Mouse (Mus musculus) midbrain, embryonic 10.5 days (tissue): ENCODE measurements around the gene Sun1. TPM values are rescaled to one million over a fixed set of nuclear protein-coding genes. Genes with fewer than 3 reads are reported as not detected.

Source experiments
- DNase-seq: peaks from one replicate; pipeline ENCODE4 v3.0.0-alpha.2; 2017; ENCODE audit warnings: low spot score
- H3K27ac ChIP-seq: fragments of 300-500 bp; sonication (generic); replicated peaks from 2 replicates; pipeline ENCODE4 v1.5.1; 2016; ENCODE audit warnings: mild to moderate bottlenecking
- H3K27me3 ChIP-seq: fragments of 300-500 bp; sonication (generic); 2 replicates; pipeline ENCODE4 v1.6.1; 2016; ENCODE audit warnings: low read depth, mild to moderate bottlenecking; ENCODE audit not compliant: poor library complexity, severe bottlenecking
- H3K36me3 ChIP-seq: fragments of 300-500 bp; sonication (generic); 2 replicates; pipeline ENCODE4 v1.6.1; 2016; ENCODE audit warnings: mild to moderate bottlenecking, moderate library complexity
- H3K4me1 ChIP-seq: fragments of 300-500 bp; sonication (generic); 2 replicates; pipeline ENCODE4 v1.6.1; 2016
- H3K4me3 ChIP-seq: fragments of 300-500 bp; sonication (generic); 2 replicates; pipeline ENCODE4 v1.5.1; 2016; ENCODE audit warnings: mild to moderate bottlenecking, moderate library complexity
- H3K9me3 ChIP-seq: fragments of 300-500 bp; sonication (generic); replicated peaks from 2 replicates; pipeline ENCODE4 v1.6.1; 2016; ENCODE audit warnings: mild to moderate bottlenecking
- WGBS: fragments of 180-500 bp; shearing (Covaris S2); methylation state at CpG from one replicate; pipeline ENCODE4 v1.1.7; 2016; 5-methylcytosine and 5-hydroxymethylcytosine counted together
- polyA plus RNA-seq: library from polyadenylated mRNA; unstranded; fragments of >200 nt; fragmentation: Nextera tagmentation; extraction: Ambion mirVana; gene quantifications from 2 replicates; pipeline ENCODE4 v1.2.1, GENCODE M21; 2016

Sun1 gene
- polyA plus RNA-seq, 1 experiment from 2014 or later, result 46.9 TPM

DNA sequence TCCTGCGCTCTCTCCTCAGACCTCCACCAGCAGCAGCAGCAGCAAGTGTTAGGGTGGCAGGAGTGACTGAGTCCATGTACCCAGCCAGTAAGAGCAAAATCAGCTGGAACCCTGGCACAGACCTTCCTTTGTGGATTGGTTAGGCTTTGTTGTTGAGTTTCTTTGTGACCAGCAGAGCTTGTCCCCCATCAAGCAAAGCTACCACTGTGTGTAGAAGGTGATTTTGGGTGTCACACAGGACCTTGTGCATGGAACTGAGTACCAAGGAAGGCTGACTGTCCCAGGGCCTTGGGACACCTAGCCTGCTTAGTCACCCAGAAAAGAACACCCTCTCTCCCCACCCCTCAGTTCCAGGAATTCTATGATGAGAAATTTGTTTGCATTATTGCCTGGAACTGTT lies 56.8 kb downstream of the Sun1 start:
- Histone ChIP-seq H3K9me3 (no peaks in the 10 kb centered on the region), H3K4me3 (no peak overlapping the region), H3K27ac (no peak overlapping the region), H3K36me3 (peaks cover 71% of the 10 kb centered on the region), H3K4me1 (peaks cover 34% of the 10 kb centered on the region), H3K27me3 (no peaks in the 10 kb centered on the region)
- no peak for DNase-seq
- 91% methylated on average over 1 of the region's 1 CpGs for WGBS

DNA sequence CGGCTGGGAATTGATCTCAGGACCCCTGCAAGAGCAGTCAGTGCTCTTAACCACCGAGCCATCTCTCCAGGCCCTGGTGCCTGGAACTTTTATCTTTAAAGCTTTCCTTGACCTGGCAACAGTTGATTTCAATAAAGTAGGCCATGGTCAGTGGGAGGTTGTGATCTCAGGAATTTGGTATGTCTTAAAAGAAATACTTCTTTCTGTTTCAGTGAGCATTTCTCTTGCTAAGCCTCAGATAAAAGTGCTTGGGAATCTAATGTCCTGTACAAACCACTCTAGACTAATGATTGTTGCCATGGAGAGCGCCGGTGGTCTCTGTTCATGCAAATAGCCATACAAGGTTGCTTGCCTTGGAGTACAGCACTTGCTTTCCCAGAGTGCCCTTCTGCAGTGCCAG lies 57.4 kb downstream of the Sun1 start:
- no peak for DNase-seq
- Histone ChIP-seq H3K9me3 (no peaks in the 10 kb centered on the region), H3K27me3 (no peaks in the 10 kb centered on the region), H3K27ac (no peak overlapping the region), H3K36me3 (peaks cover 77% of the 10 kb centered on the region), H3K4me1 (peaks cover 34% of the 10 kb centered on the region), H3K4me3 (no peak overlapping the region)
- WGBS, result 84% methylated on average over 4 of the region's 4 CpGs

DNA sequence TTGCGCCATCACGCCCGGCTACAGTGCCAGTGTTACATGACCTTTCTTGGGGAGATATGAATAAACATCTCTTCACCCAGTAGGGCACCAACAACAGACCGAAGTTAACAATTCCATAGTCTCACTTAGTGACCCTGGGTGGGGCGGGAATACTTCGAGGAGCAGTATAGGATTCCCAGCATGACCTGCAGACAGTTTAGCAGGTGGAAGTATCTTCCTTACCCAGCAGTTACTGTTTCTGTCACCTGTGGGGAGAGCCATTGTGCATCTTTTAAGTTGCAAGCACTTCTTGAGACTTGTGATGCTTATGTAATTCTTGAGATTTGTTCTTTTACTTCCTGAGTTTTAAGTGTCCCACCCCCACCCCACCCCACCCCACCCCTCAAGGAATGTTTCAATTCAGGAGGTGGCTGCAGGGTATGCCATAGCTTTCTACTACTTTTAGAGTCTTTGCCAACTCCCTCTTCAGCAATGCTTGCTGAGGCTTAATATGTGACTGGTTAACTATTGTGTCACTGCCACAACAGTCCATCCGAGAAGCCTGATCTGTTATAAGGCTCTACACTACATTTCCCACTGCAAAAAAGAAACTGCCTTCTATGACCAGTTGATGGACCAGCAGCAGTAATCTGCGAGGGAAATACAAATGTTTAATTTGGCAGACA lies 58.1 kb downstream of the Sun1 start:
- Histone ChIP-seq H3K4me1 (peaks cover 29% of the 10 kb centered on the region), H3K9me3 (no peaks in the 10 kb centered on the region), H3K4me3 (no peak overlapping the region), H3K27me3 (no peaks in the 10 kb centered on the region), H3K27ac (no peak overlapping the region), H3K36me3 (peaks cover 84% of the 10 kb centered on the region)
- WGBS, result 95% methylated on average over 8 of the region's 8 CpGs
- DNase-seq, result no peak

DNA sequence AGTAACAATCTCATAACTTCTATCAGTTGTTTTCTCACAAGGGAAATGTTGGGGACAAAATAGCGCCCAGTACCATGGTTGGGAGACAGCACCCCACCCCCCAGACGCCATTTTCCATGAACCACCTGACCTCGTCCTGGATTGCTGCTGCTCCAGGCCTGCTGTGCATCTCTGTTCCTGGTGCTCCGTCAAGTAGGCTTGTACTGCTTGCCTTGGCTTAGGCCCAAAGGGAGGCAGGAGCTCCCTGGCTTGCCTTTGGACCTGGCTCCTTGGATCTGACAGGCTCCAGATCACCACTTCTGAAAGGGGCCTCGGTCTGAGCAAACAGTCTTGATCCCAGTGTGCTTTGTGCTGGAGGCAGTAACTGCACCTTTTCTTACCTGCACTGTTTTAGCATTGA lies 59.4 kb downstream of the Sun1 start:
- H3K27ac ChIP-seq, result no peak overlapping the region
- H3K27me3 ChIP-seq, result no peaks in the 10 kb centered on the region
- peaks cover 94% of the 10 kb centered on the region for H3K36me3 ChIP-seq
- peaks cover 16% of the 10 kb centered on the region for H3K4me1 ChIP-seq
- DNase-seq, result no peak
- WGBS, result 84% methylated on average over 5 of the region's 5 CpGs
- H3K4me3 ChIP-seq, result no peak overlapping the region
- no peaks in the 10 kb centered on the region for H3K9me3 ChIP-seq

DNA sequence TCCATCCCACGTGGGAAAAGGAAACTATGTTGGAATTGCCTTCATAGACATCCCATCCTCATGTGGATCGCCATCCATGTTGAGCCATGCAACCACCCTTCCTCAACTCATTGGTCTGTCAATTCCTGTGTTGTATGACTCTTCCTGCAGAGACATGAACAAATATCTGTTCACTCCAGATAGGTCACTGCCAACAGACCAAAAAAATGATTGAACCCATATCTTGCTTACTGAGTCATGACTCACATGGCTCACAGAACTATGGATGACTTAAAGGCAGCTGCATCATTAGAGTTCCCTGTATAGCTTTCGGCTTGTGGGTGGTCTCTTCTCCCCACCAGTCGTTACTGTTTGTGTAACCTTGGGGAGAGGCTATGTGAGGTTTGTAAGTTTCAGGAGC lies 61.0 kb downstream of the Sun1 start:
- no peak for DNase-seq
- peaks cover 97% of the 10 kb centered on the region for H3K36me3 ChIP-seq
- H3K27ac ChIP-seq, result no peak overlapping the region
- H3K27me3 ChIP-seq, result no peaks in the 10 kb centered on the region
- H3K4me1 ChIP-seq, result peaks cover 5% of the 10 kb centered on the region
- WGBS, result 92% methylated on average over 4 of the region's 4 CpGs
- H3K9me3 ChIP-seq, result no peaks in the 10 kb centered on the region
- H3K4me3 ChIP-seq, result no peak overlapping the region

DNA sequence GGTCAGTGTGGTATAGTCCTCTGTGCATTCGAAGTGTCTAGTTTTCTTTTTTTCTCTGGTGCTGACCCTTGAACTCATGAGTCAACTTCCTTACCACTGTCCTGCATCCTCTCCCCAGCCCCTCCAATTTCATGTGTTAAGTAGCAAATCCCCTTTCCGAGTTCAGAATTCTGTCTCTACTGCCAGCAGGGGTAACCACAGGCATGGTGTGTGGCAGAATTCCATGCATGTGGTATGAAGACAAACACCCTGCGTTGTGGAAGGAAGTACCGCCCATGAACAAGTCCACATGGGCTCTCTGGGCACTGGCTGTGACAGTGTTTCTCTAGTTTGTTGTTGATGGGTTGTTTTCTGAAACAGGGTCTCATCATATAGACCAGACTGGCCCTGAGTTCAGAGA lies 67.2 kb downstream of the Sun1 start:
- no peaks in the 10 kb centered on the region for H3K9me3 ChIP-seq
- peaks cover 72% of the 10 kb centered on the region for H3K36me3 ChIP-seq
- no peak overlapping the region for H3K4me3 ChIP-seq
- H3K4me1 ChIP-seq, result peaks cover 17% of the 10 kb centered on the region
- DNase-seq, result no peak
- 88% methylated on average over 4 of the region's 4 CpGs for WGBS
- no peaks in the 10 kb centered on the region for H3K27me3 ChIP-seq
- H3K27ac ChIP-seq, result no peak overlapping the region

DNA sequence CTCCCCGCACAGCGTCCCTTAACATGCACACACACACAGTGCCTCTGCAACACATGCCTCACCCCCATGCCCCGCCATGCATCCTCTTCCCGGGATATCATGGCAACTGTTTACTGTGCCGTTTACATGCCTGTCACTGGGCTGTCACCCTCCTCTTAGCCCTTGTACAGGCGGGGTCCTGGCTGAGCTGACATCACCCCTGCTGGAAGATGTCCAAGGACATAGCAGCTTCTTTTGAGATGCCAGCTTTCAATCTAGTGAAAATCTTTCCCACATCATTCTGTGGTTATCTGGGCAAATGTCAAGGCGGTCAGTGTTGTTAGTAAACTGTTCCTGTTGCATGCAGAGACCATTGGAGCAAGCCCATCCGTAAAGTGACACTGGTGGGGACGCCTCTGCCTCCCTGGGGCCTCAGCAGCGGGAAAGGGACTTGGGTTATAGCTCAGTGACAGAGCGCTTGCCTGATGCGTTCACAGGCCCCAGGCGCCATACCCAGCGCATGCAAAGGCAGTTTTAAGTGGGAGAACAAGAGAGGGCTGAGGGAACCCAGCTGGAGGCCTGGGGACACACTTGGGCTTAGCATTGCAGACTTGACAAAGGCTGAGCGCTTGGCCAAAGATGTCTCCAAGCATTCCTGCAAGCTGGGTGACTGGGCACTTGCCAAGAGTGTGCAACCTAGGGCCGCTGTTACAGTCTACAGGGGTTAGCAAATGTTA lies 70.5 kb downstream of the Sun1 start:
- no peak overlapping the region for H3K4me3 ChIP-seq
- DNase-seq, result no peak
- H3K27ac ChIP-seq, result peak overlapping the region; percentile 58; the same call in 1 of the 2 replicates
- H3K4me1 ChIP-seq, result peaks cover 23% of the 10 kb centered on the region
- no peaks in the 10 kb centered on the region for H3K9me3 ChIP-seq
- peaks cover 39% of the 10 kb centered on the region for H3K36me3 ChIP-seq
- 71% methylated on average over 16 of the region's 16 CpGs for WGBS
- no peaks in the 10 kb centered on the region for H3K27me3 ChIP-seq

DNA sequence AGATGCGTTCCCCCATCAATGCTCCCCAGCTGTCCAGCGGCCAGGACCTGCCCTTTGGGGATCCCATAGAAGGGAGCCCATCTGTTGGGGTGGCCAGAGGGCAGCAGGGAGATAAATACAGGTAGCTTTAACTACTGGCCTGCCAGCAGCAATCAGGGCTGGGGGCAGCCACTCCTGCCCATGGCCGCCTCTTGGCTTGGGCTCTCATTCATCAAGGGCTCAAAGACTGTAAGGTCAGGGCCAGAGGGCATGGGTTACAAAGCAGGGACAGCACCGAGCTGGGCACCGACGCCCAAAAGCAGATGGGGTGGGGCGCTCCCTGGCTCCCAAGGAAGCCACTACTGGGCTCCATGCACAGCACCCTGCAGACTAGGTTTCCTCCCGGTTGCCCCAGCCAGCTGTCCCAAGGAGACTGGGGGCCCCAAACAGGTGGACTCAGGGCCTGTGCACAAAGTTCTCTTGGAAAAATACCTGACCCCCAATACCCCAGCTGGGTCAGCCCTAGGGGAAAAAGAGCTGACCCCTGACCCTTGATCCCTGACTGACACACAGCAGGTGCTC lies 71.6 kb downstream of the Sun1 start:
- no peak for DNase-seq
- Histone ChIP-seq H3K4me1 (peaks cover 23% of the 10 kb centered on the region), H3K4me3 (no peak overlapping the region), H3K27ac (peak overlapping the region; percentile 58), H3K9me3 (no peaks in the 10 kb centered on the region), H3K36me3 (peaks cover 28% of the 10 kb centered on the region), H3K27me3 (no peaks in the 10 kb centered on the region)
- WGBS, result 58% methylated on average over 8 of the region's 8 CpGs

DNA sequence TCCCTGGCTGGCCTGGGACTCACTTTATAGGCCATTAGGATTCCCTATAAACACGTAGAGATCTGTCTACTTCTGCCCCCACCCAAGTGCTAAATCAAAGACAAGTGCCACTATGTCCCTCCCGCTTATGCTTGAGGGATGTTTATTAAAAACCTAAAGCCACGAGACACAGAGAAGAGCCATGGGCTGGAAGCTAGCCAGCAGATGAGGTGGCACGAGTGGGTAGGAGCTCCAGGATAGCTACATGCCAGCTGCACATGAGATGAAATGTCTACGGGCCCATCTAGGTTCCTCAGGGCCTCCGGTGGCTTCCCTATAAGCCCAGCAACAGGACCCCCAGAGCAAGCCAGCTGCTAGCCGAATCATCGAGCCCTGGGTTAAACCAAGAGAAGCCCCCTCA lies 76.8 kb downstream of the Sun1 start:
- DNase-seq, result no peak
- H3K4me3 ChIP-seq, result no peak overlapping the region
- WGBS, result 87% methylated on average over 8 of the region's 8 CpGs
- peaks cover 10% of the 10 kb centered on the region for H3K4me1 ChIP-seq
- no peaks in the 10 kb centered on the region for H3K36me3 ChIP-seq
- H3K27me3 ChIP-seq, result no peaks in the 10 kb centered on the region
- no peaks in the 10 kb centered on the region for H3K9me3 ChIP-seq
- no peak overlapping the region for H3K27ac ChIP-seq

DNA sequence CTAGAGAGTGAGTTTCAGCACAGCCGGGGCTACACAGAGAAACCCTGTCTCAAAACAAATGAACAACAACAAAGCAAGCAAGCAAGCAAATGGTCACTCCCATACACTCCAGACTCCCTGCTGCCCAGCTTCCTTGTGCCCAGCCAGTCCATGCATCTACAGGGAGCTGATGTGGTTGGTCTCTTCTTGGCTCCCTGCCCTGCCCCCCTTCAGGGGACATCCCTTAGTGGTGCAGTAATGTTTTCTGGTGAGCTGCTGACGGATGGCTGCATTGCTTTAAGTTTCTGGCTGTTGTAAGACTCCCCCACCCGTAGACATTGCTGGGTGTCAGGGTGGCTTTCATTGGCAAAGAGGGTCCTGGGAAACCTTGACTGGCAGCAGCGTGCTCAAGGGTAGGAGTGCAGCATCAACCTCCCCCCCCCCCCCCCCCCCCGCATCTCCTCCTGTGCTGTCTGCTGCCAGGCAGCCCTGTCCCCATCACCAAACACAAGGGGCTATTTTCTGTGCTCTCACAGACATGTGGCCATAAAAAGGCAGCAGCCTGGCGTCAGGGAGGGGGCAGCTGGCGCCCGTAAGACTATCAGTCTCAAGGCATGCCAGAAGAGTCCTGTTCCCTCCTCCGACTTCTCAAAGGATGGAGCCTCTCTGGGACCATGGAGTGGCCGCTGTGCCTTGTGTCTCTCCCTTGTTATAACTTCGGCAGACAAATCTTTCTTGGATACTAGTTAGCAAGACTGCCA lies 81.1 kb downstream of the Sun1 start:
- 69% methylated on average over 11 of the region's 11 CpGs for WGBS
- Histone ChIP-seq H3K27ac (no peak overlapping the region), H3K36me3 (no peaks in the 10 kb centered on the region), H3K4me3 (no peak overlapping the region), H3K27me3 (no peaks in the 10 kb centered on the region), H3K9me3 (no peaks in the 10 kb centered on the region), H3K4me1 (peaks cover 16% of the 10 kb centered on the region)
- no peak for DNase-seq

DNA sequence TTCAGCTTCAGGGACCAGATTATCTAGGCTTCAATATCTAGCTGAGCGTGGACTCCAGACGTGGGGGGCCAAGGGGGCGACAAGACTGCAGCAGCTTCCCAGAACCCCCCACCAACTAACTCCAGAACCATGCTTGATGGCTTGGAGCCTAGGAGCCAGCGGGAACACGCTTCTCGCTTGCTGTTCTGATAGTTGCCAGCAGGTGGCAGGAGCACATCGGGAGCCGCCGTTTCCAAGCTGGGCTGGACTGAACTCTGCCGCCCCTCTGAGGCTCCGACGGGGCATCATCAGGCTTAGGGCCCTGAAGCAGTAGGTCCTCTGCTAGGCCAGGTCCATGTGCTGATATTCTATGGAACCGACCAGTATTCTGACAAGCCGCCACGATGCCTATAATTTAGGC lies 81.8 kb downstream of the Sun1 start:
- H3K27ac ChIP-seq, result no peak overlapping the region
- H3K9me3 ChIP-seq, result no peaks in the 10 kb centered on the region
- 5% methylated on average over 15 of the region's 15 CpGs for WGBS
- H3K36me3 ChIP-seq, result no peaks in the 10 kb centered on the region
- peak; percentile 85 for DNase-seq
- no peaks in the 10 kb centered on the region for H3K27me3 ChIP-seq
- H3K4me3 ChIP-seq, result no peak overlapping the region
- H3K4me1 ChIP-seq, result peaks cover 18% of the 10 kb centered on the region

DNA sequence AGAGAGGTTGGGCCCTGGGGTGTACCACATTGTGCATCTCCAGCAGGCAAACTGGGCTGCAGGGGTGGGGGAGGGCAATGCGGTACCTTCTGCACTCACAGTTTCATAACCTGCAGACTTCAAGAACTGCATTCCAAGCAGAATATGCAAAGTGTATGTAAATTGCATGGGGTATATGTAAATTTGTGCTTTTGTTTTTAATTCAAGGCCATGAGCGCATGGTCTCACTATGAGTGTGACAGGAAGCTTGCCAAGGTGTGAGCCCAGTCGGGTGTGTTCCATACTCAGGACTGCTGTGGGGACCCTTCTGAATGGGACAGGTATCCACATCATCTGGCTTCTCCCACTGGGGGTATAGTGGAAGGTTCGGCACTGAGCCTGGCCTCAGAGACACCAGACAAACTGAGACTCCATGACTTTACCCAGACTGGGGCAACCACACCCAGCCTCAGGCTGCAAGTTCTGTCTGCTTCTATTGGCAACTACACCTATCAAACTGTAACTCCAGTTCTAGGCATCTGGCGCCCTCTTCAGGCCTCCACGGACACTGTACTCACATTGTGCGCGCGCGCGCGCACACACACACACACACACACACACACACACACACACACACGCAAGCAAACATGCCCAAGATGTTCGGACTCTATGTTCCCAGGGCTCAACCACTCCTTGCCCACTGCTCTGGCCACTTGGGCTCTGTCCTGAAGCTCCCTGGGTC lies 83.2 kb downstream of the Sun1 start:
- H3K4me3 ChIP-seq, result no peak overlapping the region
- DNase-seq, result no peak
- peaks cover 18% of the 10 kb centered on the region for H3K4me1 ChIP-seq
- H3K36me3 ChIP-seq, result no peaks in the 10 kb centered on the region
- no peak overlapping the region for H3K27ac ChIP-seq
- 92% methylated on average over 14 of the region's 14 CpGs for WGBS
- no peaks in the 10 kb centered on the region for H3K9me3 ChIP-seq
- H3K27me3 ChIP-seq, result no peaks in the 10 kb centered on the region
